Mouse (Mus musculus) MEL (cell line): ENCODE data around the gene Pdlim1. TPM values are rescaled to one million over a fixed set of nuclear protein-coding genes. Genes with fewer than 3 reads are reported as not detected.

Experiments
- DNase-seq: peaks from one replicate; pipeline ENCODE4 v3.0.0; 2011; ENCODE audit warnings: low read depth, low spot score
- H3K27ac ChIP-seq: 2 replicates; pipeline ENCODE4 v1.5.1; 2012; ENCODE audit warnings: low read depth, mild to moderate bottlenecking, control low read depth, low read length, moderate library complexity; ENCODE audit not compliant: control insufficient read depth
- H3K27me3 ChIP-seq, 2 experiments: fragments of 150-350 bp in 1 of 2; sonication (generic) in 1 of 2; 2 replicates each; pipeline ENCODE4 v1.6.1; 2012; ENCODE audit warnings: low read length in 2 of 2, mild to moderate bottlenecking in 2 of 2, improper control_type of control experiment in 1 of 2, moderate library complexity in 1 of 2; ENCODE audit not compliant: insufficient read depth in 2 of 2, control insufficient read depth in 1 of 2
- H3K36me3 ChIP-seq, 2 experiments: 2 replicates each; pipeline ENCODE4 v1.6.1; 2012 to 2014; ENCODE audit warnings: low read length in 2 of 2, improper control_type of control experiment in 1 of 2, inconsistent platforms in 1 of 2, mild to moderate bottlenecking in 1 of 2; ENCODE audit not compliant: insufficient read depth in 2 of 2, control insufficient read depth in 1 of 2
- H3K4me1 ChIP-seq, 2 experiments: fragments of 150-350 bp in 1 of 2; sonication (generic) in 1 of 2; 2 replicates each; pipeline ENCODE4 v1.6.1; 2012; ENCODE audit warnings: low read length in 2 of 2, improper control_type of control experiment in 1 of 2, mild to moderate bottlenecking in 1 of 2; ENCODE audit not compliant: insufficient read depth in 2 of 2, control insufficient read depth in 1 of 2
- H3K4me3 ChIP-seq, 2 experiments: fragments of 150-350 bp in 1 of 2; sonication (generic) in 1 of 2; 2 replicates each; pipeline ENCODE4 v1.5.1; 2012; ENCODE audit warnings: low read depth in 2 of 2, low read length in 2 of 2, mild to moderate bottlenecking in 2 of 2, moderate library complexity in 2 of 2, control low read depth in 1 of 2, improper control_type of control experiment in 1 of 2; ENCODE audit not compliant: control insufficient read depth in 1 of 2, insufficient read depth in 1 of 2
- H3K79me2 ChIP-seq: 2 replicates; pipeline ENCODE4 v1.6.1; 2012; ENCODE audit warnings: mild to moderate bottlenecking, low read length, moderate library complexity; ENCODE audit not compliant: control insufficient read depth, poor library complexity, insufficient read depth
- H3K9ac ChIP-seq: 2 replicates; pipeline ENCODE4 v1.6.1; 2012; ENCODE audit warnings: low read depth, mild to moderate bottlenecking, control low read depth, low read length, moderate library complexity; ENCODE audit not compliant: control insufficient read depth, poor library complexity, severe bottlenecking
- H3K9me3 ChIP-seq: fragments of 150-350 bp; sonication (generic); replicated peaks from 2 replicates; pipeline ENCODE4 v1.6.1; 2012; ENCODE audit warnings: mild to moderate bottlenecking, low read length, improper control_type of control experiment, moderate library complexity; ENCODE audit not compliant: insufficient read depth
- BHLHE40 ChIP-seq: IDR thresholded peaks from 2 replicates; pipeline ENCODE4 v1.6.1; 2012; ENCODE audit warnings: low read depth, mild to moderate bottlenecking, inconsistent platforms, low read length, improper control_type of control experiment, borderline replicate concordance
- CHD1 ChIP-seq: IDR thresholded peaks from 2 replicates; pipeline ENCODE4 v1.6.1; 2012; ENCODE audit warnings: low read depth, mild to moderate bottlenecking, inconsistent platforms, low read length, improper control_type of control experiment
- CHD2 ChIP-seq: IDR thresholded peaks from 2 replicates; pipeline ENCODE4 v1.6.1; 2011; ENCODE audit warnings: low read length, improper control_type of control experiment
- CTCF ChIP-seq, 3 experiments: IDR thresholded peaks in 2 of 3; conservative IDR thresholded peaks in 1 of 3; 2 replicates each; pipeline ENCODE4 v1.5.1; 2011 to 2012; ENCODE audit warnings: low read length in 3 of 3, low read depth in 2 of 3, mild to moderate bottlenecking in 2 of 3, improper control_type of control experiment in 1 of 3, inconsistent platforms in 1 of 3, mixed read lengths in 1 of 3, moderate library complexity in 1 of 3; ENCODE audit not compliant: control insufficient read depth in 1 of 3, insufficient read depth in 1 of 3, poor library complexity in 1 of 3, severe bottlenecking in 1 of 3
- E2F4 ChIP-seq: IDR thresholded peaks from 2 replicates; pipeline ENCODE4 v1.6.1; 2011; ENCODE audit warnings: low read depth, low read length, improper control_type of control experiment, borderline replicate concordance
- ELF1 ChIP-seq: IDR thresholded peaks from 2 replicates; pipeline ENCODE4 v1.6.1; 2014; ENCODE audit warnings: low read depth, mild to moderate bottlenecking, inconsistent platforms, low read length, improper control_type of control experiment, moderate library complexity
- ETS1 ChIP-seq: IDR thresholded peaks from 2 replicates; pipeline ENCODE4 v1.6.1; 2012; ENCODE audit warnings: low read depth, mild to moderate bottlenecking, inconsistent platforms, low read length, improper control_type of control experiment, moderate library complexity
- GATA1 ChIP-seq: IDR thresholded peaks from 2 replicates; pipeline ENCODE4 v1.6.1; 2011; ENCODE audit warnings: low read depth, low read length, improper control_type of control experiment
- HCFC1 ChIP-seq: IDR thresholded peaks from 2 replicates; pipeline ENCODE4 v1.6.1; 2012; ENCODE audit warnings: low read depth, mild to moderate bottlenecking, inconsistent platforms, low read length, improper control_type of control experiment, moderate library complexity
- KAT2A ChIP-seq: conservative IDR thresholded peaks from 2 replicates; pipeline ENCODE4 v1.6.1; 2012; ENCODE audit warnings: low read depth, low read length, improper control_type of control experiment, inconsistent platforms
- MAFK ChIP-seq: IDR thresholded peaks from 2 replicates; pipeline ENCODE4 v1.6.1; 2011; ENCODE audit warnings: low read depth, mild to moderate bottlenecking, low read length, improper control_type of control experiment, borderline replicate concordance
- MAX ChIP-seq: IDR thresholded peaks from 2 replicates; pipeline ENCODE4 v1.6.1; 2011; ENCODE audit warnings: low read length, improper control_type of control experiment
- MAZ ChIP-seq: IDR thresholded peaks from 2 replicates; pipeline ENCODE4 v1.6.1; 2012; ENCODE audit warnings: low read depth, mild to moderate bottlenecking, inconsistent platforms, low read length, improper control_type of control experiment
- MEF2A ChIP-seq: IDR thresholded peaks from 2 replicates; pipeline ENCODE4 v1.6.1; 2014; ENCODE audit warnings: low read depth, mild to moderate bottlenecking, inconsistent platforms, low read length, improper control_type of control experiment; ENCODE audit not compliant: poor library complexity, insufficient replicate concordance, severe bottlenecking; ENCODE audit errors: extremely low read depth
- MXI1 ChIP-seq: IDR thresholded peaks from 2 replicates; pipeline ENCODE4 v1.6.1; 2011; ENCODE audit warnings: mild to moderate bottlenecking, low read depth, low read length, improper control_type of control experiment
- MYB ChIP-seq: IDR thresholded peaks from 2 replicates; pipeline ENCODE4 v1.6.1; 2011; ENCODE audit warnings: mild to moderate bottlenecking, low read depth, low read length, improper control_type of control experiment
- MYC ChIP-seq: IDR thresholded peaks from 2 replicates; pipeline ENCODE4 v1.6.1; 2011; ENCODE audit warnings: low read depth, mild to moderate bottlenecking, low read length, improper control_type of control experiment, moderate library complexity
- POLR2AphosphoS2 ChIP-seq: IDR thresholded peaks from 2 replicates; pipeline ENCODE4 v1.6.1; 2011; ENCODE audit warnings: low read length, improper control_type of control experiment
- POLR2AphosphoS5 ChIP-seq: IDR thresholded peaks from 2 replicates; pipeline ENCODE4 v1.6.1; 2012; ENCODE audit warnings: low read depth, borderline replicate concordance, mild to moderate bottlenecking, inconsistent platforms, low read length, moderate library complexity, mixed read lengths
- RCOR1 ChIP-seq: IDR thresholded peaks from 2 replicates; pipeline ENCODE4 v1.6.1; 2012; ENCODE audit warnings: low read depth, mild to moderate bottlenecking, inconsistent platforms, low read length, improper control_type of control experiment
- SMC3 ChIP-seq: IDR thresholded peaks from 2 replicates; pipeline ENCODE4 v1.6.1; 2011; ENCODE audit warnings: low read depth, low read length, improper control_type of control experiment
- TBP ChIP-seq: IDR thresholded peaks from 2 replicates; pipeline ENCODE4 v1.8.0; 2011; ENCODE audit warnings: low read depth, low read length, improper control_type of control experiment
- TCF12 ChIP-seq: IDR thresholded peaks from 2 replicates; pipeline ENCODE4 v1.6.1; 2014; ENCODE audit warnings: low read depth, mild to moderate bottlenecking, inconsistent platforms, low read length, improper control_type of control experiment, moderate library complexity
- UBTF ChIP-seq: IDR thresholded peaks from 2 replicates; pipeline ENCODE4 v1.6.1; 2012; ENCODE audit warnings: low read depth, mild to moderate bottlenecking, inconsistent platforms, low read length, improper control_type of control experiment, moderate library complexity, borderline replicate concordance; ENCODE audit not compliant: insufficient read depth
- USF1 ChIP-seq: IDR thresholded peaks from 2 replicates; pipeline ENCODE4 v1.6.1; 2014; ENCODE audit warnings: low read depth, mild to moderate bottlenecking, inconsistent platforms, low read length, improper control_type of control experiment, moderate library complexity
- USF2 ChIP-seq, 2 experiments: IDR thresholded peaks; 2 replicates each; pipeline ENCODE4 v1.6.1; 2011 to 2012; ENCODE audit warnings: improper control_type of control experiment in 2 of 2, low read length in 2 of 2, borderline replicate concordance in 1 of 2, inconsistent platforms in 1 of 2, low read depth in 1 of 2, mild to moderate bottlenecking in 1 of 2; ENCODE audit not compliant: insufficient read depth in 1 of 2
- ZC3H11A ChIP-seq: IDR thresholded peaks from 2 replicates; pipeline ENCODE4 v1.6.1; 2012; ENCODE audit warnings: low read depth, mild to moderate bottlenecking, inconsistent platforms, low read length, improper control_type of control experiment
- ZKSCAN1 ChIP-seq: IDR thresholded peaks from 2 replicates; pipeline ENCODE4 v1.6.1; 2012; ENCODE audit warnings: low read depth, mild to moderate bottlenecking, inconsistent platforms, low read length, improper control_type of control experiment, moderate library complexity
- ZNF384 ChIP-seq: IDR thresholded peaks from 2 replicates; pipeline ENCODE4 v1.6.1; 2012; ENCODE audit warnings: low read depth, mild to moderate bottlenecking, inconsistent platforms, low read length, improper control_type of control experiment
- polyA plus RNA-seq, 2 experiments: library from polyadenylated mRNA; stranded (reverse) in 1 of 2; unstranded in 1 of 2; fragments of >175 nt in 1 of 2; fragments of >200 nt in 1 of 2; gene quantifications; 2 replicates each; pipeline versions ENCODE4 v1.2.1 to v1.2.4; 2012; ENCODE audit warnings: low replicate concordance in 2 of 2, low read depth in 1 of 2; ENCODE audit not compliant: insufficient read length in 2 of 2, insufficient read depth in 1 of 2, missing spikeins in 1 of 2
- total RNA-seq: library from RNA; depleted of rRNA; stranded (reverse); fragments of 300-350 nt; gene quantifications from 2 replicates; pipeline ENCODE4 v1.2.3, GENCODE M21; 2012

Pdlim1 gene
- total and polyA plus RNA-seq, 3 experiments: not detected

- H3K27me3 ChIP-seq: no peaks in the 10 kb centered on the region; a peak in 1 of 4 replicates
- no peaks in the 10 kb centered on the region for H3K4me1 ChIP-seq
- no peak overlapping the region for H3K27ac ChIP-seq
- no peak overlapping the region for H3K4me3 ChIP-seq
- H3K79me2 ChIP-seq: no peaks in the 10 kb centered on the region
- TF ChIP-seq E2F4: no peak
- TF ChIP-seq HCFC1: no peak
- no peak for TF ChIP-seq ZNF384
- no peak for TF ChIP-seq POLR2AphosphoS2
- no peak for TF ChIP-seq MAX
- TF ChIP-seq TBP: no peak
- no peak for TF ChIP-seq USF2 (IDR thresholded peaks at IDR 0.05; ENCODE audit: borderline replicate concordance in 1 of 2, insufficient read depth in 1 of 2, low read depth in 1 of 2, low read length in 2 of 2)
- TF ChIP-seq POLR2AphosphoS5: no peak
- no peak for TF ChIP-seq KAT2A
- TF ChIP-seq RCOR1: no peak
- TF ChIP-seq UBTF: no peak
- TF ChIP-seq USF1: no peak
- H3K36me3 ChIP-seq: no peaks in the 10 kb centered on the region; a peak in 1 of 4 replicates
- DNase-seq: no peak
- no peaks in the 10 kb centered on the region for H3K9me3 ChIP-seq
- no peak overlapping the region for H3K9ac ChIP-seq
Measured at GRCm38 (mm10) chr19:40240360-40240759, 31.3 kb downstream of the Pdlim1 start.

- no peaks in the 10 kb centered on the region; a peak in 1 of 4 replicates for H3K36me3 ChIP-seq
- no peak overlapping the region for H3K4me3 ChIP-seq
- H3K79me2 ChIP-seq: no peaks in the 10 kb centered on the region
- no peaks in the 10 kb centered on the region; a peak in 1 of 4 replicates for H3K27me3 ChIP-seq
- DNase-seq: peak; percentile 74
- H3K27ac ChIP-seq: no peak overlapping the region
- no peaks in the 10 kb centered on the region for H3K4me1 ChIP-seq
- H3K9me3 ChIP-seq: no peaks in the 10 kb centered on the region
- no peak overlapping the region for H3K9ac ChIP-seq
- TF ChIP-seq SMC3 (no peak), GATA1 (peak; percentile 68), CHD1 (no peak), ELF1 (no peak), MAFK (no peak), MYC (no peak; the same call in 1 of the 2 replicates), KAT2A (no peak), MAZ (no peak), HCFC1 (no peak), MXI1 (no peak), ZKSCAN1 (no peak), E2F4 (no peak), BHLHE40 (no peak), ETS1 (peak; percentile 37; the same call in 1 of the 2 replicates), MEF2A (no peak), CTCF (IDR thresholded peaks at IDR 0.05 in 2 of 3, conservative IDR thresholded peaks at IDR 0.05 in 1 of 3; ENCODE audit: control insufficient read depth in 1 of 3, insufficient read depth in 1 of 3, low read depth in 2 of 3, low read length in 3 of 3, poor library complexity in 1 of 3, severe bottlenecking in 1 of 3) (no peak), MYB (0 out of 2 replicates have a peak, but pooled peaks have one; percentile 12), USF1 (no peak), POLR2AphosphoS5 (no peak), RCOR1 (peak; percentile 85), UBTF (no peak), TCF12 (0 out of 2 replicates have a peak, but pooled peaks have one; percentile 13), ZC3H11A (no peak), CHD2 (no peak), POLR2AphosphoS2 (no peak)
Measured at GRCm38 (mm10) chr19:40238175-40238850, 33.3 kb downstream of the Pdlim1 start.
